Mouse (Mus musculus): ENCODE results near the gene Sh2d6.
A peak's percentile ranks its signal among the peaks of the same experiment; 100 is the strongest.
"Not testable (repeated sequence)": the region's sequence is repeated elsewhere in the genome, so short reads cannot be mapped to it uniquely, and the experiment has no call there.

Gene Sh2d6

DNA sequence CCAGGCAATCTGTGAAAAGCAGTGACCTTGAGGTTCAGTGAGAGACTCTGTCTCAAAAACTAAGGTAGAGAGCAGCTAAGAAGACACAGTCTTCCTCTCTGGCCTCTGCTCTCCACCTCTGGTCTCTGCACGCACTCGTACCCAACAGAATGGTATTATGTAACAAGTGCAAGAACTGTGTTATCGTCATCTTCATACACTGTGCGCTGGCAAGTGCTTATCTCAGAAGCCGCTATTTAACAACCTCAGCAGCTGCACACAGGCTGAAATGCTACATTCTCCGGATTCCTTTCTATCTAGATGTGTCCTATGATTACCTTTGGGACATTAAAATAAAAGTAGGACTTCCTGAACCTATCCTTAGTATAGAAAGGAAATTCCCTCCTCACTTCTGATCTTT lies 28.6 kb downstream of the Sh2d6 start:
- peak; percentile 32 for DNase-seq

DNA sequence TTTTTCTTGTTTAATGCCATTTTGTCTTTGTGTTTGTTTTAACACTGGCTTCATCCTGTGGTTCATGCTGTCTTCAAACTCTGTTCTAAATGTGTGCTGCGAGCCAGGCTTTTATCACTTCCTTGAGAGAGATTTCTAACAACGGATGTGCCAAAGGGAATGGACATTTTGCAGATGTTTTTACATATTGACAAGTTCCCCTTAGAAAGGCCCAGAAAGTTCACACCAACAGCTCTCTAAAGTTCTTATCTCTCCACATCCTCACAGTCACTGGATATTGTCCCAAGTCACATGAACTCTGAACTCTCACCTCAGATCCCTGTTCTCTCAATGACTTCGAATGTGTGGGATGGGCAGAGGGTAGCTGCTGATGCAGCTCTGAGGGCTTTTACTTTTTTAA lies 30.4 kb downstream of the Sh2d6 start:
- no peak for DNase-seq

DNA sequence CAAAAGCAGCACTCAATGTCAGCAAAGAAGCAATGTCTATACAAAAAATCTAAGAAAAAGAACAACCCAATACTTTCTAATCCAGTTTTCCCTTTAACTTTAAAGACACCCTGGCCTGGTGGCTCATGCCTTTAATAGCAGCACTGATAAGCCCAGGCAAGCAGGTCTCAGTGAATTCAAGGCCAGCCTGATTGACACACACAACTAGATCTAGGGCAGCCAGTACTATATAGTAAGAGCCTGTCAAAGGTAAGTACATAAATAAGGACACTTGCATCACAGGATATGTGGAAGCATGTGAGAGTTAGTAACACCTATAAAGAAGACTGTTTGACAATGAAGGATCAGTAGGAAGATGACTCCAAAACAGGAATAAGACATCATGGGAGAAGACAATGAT lies 32.0 kb downstream of the Sh2d6 start:
- no peak for DNase-seq

- DNase-seq = no peak
These were observed 32.7 kb downstream of the Sh2d6 start for GRCm38 (mm10) chr6:72488850-72489249.

- DNase-seq = no peak
These were observed 34.2 kb downstream of the Sh2d6 start for GRCm38 (mm10) chr6:72487282-72487681.

DNA sequence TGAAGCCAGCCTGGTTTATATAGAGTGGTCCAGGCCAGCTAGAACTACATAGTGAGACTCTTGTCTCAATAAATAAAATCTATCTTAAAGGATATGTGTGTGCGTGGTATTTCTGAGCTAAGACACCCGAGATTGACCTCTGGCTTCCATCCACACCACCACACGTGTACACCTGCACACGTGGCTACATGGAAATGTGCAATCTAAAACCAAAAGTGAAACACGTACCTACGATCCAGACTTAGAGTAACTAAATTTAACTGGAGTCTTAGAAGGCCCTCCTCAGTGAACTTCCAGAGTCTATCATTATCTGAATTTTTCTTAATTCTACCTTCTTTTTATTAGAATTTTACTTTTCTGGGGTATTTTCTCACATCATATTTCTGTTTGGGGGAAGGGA lies 35.2 kb downstream of the Sh2d6 start:
- DNase-seq = no peak

GRCm38 (mm10) chr6:72484887-72485286 lies 36.6 kb downstream of the Sh2d6 start:
- DNase-seq = no peak

GRCm38 (mm10) chr6:72482156-72482555 lies 39.4 kb downstream of the Sh2d6 start:
- no peak for DNase-seq

DNA sequence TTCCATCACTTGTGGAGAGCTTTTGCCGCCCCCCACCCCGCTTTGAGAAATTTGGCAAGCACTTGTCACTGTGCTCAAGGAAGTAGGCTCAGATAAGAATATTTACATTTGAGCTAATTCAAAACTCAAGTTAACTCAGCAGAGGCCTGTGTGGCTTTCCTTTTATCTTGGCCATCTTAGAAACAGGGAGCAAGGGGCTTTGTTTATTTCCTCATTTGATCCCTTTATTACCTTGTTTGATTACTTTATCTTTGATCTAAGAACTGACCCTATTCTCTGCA lies 41.1 kb downstream of the Sh2d6 start:
- no peak for DNase-seq

DNA sequence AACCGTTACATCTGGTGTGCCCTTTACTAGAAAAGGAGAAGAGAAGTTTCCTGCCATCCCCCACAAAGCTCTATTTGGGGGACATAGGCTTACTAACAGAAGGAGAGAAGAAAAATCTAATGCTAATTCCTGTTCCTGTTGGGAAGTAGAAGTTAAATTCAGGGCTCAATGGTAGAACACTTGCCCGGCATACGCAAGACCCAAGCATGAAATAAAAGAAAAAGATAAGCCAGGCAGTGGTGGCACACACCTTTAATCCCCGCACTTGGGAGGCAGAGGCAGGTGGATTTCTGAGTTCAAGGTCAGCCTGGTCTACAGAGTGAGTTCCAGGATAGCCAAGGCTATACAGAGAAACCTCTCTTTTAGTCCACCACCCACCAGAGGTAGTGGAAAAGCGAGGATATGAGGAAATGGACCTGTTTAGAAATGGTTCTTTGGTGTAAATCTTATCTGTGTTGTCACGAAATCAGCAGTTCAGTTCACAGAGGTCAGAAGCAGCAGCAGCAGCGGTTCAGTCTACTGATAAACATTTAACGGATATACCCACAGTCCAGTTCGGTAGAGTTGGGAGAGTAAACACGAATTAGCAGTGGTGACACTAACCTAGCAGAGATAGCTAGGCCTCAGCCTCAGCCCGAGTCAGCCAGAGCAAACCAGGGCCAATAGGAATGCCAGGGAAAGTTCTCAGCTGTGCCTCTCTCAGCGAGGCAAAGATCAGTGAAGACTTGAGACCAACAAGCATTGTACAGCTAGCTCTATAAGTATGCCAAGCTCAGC lies 41.7 kb downstream of the Sh2d6 start:
- DNase-seq = no peak

DNA sequence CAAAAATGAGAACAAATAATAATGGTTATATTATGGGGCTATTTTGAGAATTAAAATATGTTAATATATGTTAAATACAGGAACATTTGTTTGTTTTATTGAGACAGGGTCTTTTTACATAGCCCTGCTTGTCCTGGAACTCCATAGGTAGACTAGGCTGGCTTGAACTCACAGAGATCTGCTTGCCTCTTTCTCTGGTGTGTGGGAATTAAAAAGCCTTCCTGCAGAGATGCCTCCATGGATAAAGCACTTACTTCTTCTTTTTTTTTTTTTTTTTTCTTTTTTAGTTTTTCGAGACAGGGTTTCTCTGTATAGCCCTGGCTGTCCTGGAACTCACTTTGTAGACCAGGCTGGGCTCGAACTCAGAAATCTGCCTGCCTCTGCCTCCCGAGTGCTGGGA lies 42.8 kb downstream of the Sh2d6 start:
- not testable (repeated sequence) for DNase-seq

DNA sequence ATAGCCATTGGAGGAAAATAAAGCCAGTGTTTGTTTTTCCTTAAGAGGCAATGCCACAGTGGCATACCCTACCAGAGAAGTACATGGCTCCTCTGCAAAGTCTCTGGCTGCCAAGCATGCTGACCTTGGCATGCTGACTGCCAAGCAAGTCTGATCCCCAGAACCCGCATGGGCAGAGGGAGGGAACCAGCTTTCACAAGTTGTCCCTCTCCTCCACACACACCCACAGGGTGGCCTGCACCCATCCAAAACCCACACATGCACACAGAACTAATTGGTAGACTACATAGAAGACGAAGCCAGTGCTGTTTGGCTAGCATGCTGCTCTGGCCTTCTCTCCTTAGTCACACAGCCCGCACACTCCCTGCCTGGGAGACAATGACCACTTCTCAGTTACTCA lies 43.9 kb downstream of the Sh2d6 start:
- no peak for DNase-seq

DNA sequence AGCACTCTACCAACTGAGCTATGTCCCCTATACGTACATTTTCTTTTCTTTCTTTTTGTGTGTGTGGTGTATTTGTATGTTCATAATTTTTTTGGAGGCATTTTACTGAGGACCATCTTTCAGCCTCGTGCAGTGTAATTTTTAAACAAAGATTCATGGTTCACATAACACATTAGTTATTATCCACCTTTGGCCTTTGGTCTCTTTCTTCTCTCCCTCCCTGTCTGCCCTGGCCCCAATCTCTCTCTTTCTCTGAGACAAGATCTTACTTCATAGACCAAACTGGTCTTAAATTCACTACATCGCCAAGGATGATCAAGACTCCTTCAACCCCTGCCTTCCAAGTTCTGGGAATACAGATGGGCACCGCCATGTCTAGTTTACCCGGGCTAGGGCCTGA lies 44.7 kb downstream of the Sh2d6 start:
- DNase-seq = no peak

- no peak for DNase-seq
These were observed 46.1 kb downstream of the Sh2d6 start for GRCm38 (mm10) chr6:72475221-72475985.

DNA sequence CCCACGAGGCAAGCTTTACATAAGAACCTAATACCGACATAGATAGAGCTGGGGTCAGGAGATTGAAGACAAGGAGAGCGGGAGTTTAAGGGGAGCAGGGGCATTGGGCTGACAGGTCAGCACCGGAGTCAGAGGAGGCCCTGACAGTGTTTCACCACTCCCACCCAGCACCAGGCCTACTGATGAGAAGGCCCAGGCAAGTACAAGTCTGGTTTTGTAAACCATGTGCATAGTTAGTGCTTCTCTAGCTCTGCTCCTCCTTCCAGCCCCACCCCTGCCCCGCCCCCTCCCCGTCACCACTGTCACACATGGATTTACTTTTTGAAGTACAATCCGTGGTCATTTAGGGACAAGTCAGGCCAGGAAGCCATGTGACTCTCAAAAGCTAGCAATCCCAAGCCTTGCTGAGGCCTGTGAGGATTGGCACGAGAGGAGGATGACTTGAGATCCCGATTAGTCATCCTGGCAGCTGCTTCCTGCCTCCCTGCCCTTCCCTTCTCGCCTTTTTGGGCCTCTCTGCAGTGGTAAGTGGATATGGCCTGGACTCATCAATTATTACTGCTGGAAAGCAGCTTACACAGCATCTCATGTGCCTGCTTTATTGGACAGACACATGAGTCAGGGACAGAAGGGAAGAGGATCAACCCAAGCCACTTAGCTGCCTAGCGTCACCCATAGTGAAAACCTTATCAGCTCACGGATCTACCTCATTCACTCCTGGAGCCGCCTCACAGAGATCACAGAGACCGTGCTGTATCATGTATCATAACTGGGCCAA lies 48.1 kb downstream of the Sh2d6 start:
- DNase-seq = peak; percentile 62

- DNase-seq = no peak
These were observed 55.3 kb downstream of the Sh2d6 start for GRCm38 (mm10) chr6:72466171-72466570.

DNA sequence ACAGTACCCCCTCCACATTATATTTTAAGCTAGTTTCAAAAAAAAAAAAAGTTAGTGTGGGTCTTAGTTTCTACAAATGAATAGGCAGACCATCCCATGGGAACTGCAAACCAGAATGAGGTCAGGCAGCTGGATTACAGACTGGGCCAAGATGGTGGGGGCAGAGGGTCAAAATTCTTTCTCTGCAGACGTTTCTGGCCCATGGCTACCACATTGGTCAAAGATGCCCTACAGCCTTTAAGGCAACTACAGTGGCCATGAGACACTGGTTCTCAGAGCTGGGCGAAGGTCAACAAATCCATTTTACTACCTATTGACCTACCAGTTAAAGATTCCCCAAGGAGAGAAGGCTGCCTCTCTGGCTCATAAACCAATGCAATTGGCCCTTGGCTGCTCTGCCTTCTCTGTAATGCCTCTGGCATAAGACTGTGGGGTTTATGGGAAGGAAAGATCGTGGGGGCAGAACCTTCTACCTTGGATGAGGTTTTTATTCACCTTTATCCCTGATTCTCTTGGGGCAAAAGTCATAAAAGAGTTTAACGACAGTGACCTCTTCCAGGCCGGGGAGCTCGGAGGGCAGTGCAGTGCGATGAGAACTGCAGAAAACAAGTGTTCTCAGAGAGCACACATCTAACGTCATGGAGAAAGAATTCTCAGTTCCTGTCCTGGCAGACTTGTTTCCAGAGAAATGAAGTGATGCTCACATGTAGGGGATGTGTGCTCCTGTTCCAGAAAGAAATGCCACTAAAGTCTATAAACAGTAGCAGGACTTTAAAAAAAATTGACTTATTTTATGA lies 55.9 kb downstream of the Sh2d6 start:
- no peak for DNase-seq

Measured in lung, postnatal 14 days (tissue).